Mouse (Mus musculus): Measurements from ENCODE around the gene Itprid2. TPM values are rescaled to one million over a fixed set of nuclear protein-coding genes. Genes with fewer than 3 reads are reported as not detected.
"Not testable (repeated sequence)": the region's sequence is repeated elsewhere in the genome, so short reads cannot be mapped to it uniquely, and the experiment has no call there.

The Itprid2 gene
- 7.8 and 7.9 TPM in 2 replicates for polyA plus RNA-seq (2016; fragmentation: Nextera tagmentation; extraction: Ambion mirVana)

DNA sequence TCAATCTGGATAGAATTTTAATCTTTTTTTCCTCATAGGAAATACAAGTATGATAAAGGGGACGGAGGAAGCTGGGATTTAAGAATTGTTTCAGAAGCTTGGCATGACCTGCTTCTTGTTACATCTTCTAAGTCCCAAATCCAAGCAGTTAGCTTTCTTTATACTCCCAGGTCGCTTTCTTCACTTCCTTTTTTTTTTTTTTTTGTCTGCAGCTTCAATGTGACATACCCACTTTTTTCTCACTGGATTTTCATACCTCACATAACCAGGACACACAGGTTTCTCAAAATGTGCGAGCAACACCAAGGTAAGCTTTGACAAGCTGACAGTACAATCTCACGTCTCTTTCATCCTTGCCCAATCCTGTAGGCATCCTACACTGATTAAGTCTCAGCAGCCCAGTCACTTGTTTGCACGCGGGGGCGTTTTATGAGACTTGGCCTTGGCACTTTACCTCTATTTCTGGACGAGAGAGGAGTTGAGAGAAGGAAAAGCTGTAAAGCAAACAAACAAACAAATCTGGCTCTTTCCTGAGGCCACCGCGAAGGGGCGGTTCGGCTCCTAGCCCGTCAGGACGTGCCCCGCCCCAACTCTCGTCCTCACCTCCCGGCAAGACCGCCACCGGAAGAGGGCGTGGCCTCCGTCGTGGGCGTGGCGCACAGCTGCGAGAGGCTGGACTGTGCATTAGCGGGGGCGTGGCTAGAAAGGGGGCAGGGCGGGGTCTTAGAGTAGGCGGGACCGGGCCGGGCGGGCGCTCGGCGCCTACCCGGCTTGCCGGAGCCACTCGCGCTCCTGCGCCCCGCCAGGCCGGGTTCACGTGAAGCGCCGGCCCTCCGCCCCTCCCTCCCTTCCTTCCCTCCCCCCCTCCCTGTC, at the start of gene Itprid2:
TSS of gene Itprid2 (plus strand) at position 825 of the 873 bp plus-strand sequence.
- peak; percentile 100 for ATAC-seq (ENCODE audit: insufficient number of reproducible peaks, insufficient read depth, low FRiP score, low TSS enrichment, low read depth)
- 3% methylated on average over 36 of the region's 46 CpGs for WGBS

DNA sequence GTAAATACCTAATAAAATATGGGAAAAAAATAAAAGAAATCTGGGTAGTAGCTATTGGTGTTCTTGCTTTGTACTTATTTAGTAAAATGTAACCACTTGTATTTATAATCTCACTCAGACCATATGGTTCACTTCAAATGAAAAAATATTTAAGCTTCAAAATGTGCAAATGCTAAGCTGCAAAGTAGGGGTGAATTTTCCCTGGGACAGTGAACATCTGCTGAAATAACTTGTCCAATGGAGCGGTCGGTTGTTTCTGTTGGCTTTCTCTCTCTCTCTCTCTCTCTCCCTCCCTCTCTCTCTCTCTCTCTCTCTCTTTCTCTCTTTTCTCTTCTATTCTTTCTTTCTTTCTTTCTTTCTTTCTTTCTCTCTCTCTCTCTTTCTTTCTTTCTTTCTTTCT, 39.0 kb upstream of the Itprid2 start:
- 85% methylated on average over 2 of the region's 2 CpGs for WGBS
- Histone ChIP-seq H3K9me3 (no peaks in the 10 kb centered on the region), H3K27ac (no peak overlapping the region), H3K4me2 (no peak overlapping the region), H3K4me1 (replicated peaks) (no peaks in the 10 kb centered on the region), H3K9ac (replicated peaks) (no peak overlapping the region), H3K36me3 (no peaks in the 10 kb centered on the region), H3K27me3 (no peaks in the 10 kb centered on the region), H3K4me3 (replicated peaks) (no peak overlapping the region)
- no peak for ATAC-seq (ENCODE audit: insufficient number of reproducible peaks, insufficient read depth, low FRiP score, low TSS enrichment, low read depth)

More for the DNA sequence above, at the start of gene Itprid2:
- Histone ChIP-seq H3K9ac (replicated peaks) (peak within 1 kb of the TSS; percentile 83), H3K36me3 (no peaks in the 10 kb centered on the region), H3K4me2 (peak within 1 kb of the TSS; percentile 84), H3K27ac (peak within 1 kb of the TSS; percentile 85), H3K9me3 (no peaks in the 10 kb centered on the region), H3K4me3 (replicated peaks) (peak within 1 kb of the TSS; percentile 77), H3K27me3 (no peaks in the 10 kb centered on the region), H3K4me1 (replicated peaks) (peaks cover 22% of the 10 kb centered on the region)

DNA sequence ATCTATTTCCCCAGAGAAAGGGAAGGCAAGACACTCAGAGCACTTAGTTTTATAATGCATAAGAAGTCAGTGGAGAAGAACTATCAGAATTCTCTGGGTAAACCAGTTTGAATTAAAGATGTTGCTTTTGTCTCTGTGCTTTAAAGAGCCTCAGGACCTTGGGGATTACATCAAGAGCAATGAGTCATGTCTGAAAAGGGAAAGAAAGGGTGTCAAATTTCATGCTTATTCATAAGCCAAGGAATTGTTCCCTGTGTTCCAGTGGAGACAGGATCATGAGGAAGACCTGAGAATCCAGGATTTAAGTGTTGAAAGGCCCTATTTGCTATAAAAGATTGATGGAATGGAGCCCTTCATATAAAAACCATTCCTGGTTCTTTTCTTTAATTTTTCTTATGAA, 38.1 kb upstream of the Itprid2 start:
- no peak overlapping the region for H3K9ac ChIP-seq (replicated peaks)
- H3K4me1 ChIP-seq (replicated peaks), result no peaks in the 10 kb centered on the region
- H3K9me3 ChIP-seq, result no peaks in the 10 kb centered on the region
- H3K36me3 ChIP-seq, result no peaks in the 10 kb centered on the region
- H3K27ac ChIP-seq, result no peak overlapping the region
- no peak overlapping the region for H3K4me3 ChIP-seq (replicated peaks)
- H3K4me2 ChIP-seq, result no peak overlapping the region
- no peaks in the 10 kb centered on the region for H3K27me3 ChIP-seq
- ATAC-seq (ENCODE audit: insufficient number of reproducible peaks, insufficient read depth, low FRiP score, low TSS enrichment, low read depth), result no peak

DNA sequence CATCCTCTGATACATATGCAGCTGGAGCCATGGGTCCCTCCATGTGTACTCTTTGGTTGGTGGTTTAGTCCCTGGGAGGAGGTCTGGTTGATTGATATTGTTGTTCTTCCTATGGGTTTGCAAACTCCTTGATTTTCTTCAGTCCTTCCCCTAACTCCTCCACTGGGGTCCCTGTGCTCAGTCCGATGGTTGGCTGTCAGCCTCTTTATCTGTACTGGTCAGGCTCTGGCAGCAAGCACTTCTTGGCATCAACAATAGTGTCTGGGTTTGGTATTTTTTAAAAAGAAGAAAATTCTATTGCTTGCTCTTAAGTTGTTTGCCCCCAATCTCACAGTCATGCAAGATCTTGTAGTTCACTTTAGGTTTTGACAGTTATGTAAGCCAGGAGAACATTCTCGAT, 34.0 kb upstream of the Itprid2 start:
- not testable (repeated sequence) for H3K9me3 ChIP-seq; H3K27me3 ChIP-seq; H3K36me3 ChIP-seq; H3K9ac ChIP-seq (replicated peaks); ATAC-seq (ENCODE audit: insufficient number of reproducible peaks, insufficient read depth, low FRiP score, low TSS enrichment, low read depth); H3K27ac ChIP-seq; H3K4me2 ChIP-seq; H3K4me3 ChIP-seq (replicated peaks); H3K4me1 ChIP-seq (replicated peaks)
- WGBS, result 64% methylated on average over 2 of the region's 2 CpGs

DNA sequence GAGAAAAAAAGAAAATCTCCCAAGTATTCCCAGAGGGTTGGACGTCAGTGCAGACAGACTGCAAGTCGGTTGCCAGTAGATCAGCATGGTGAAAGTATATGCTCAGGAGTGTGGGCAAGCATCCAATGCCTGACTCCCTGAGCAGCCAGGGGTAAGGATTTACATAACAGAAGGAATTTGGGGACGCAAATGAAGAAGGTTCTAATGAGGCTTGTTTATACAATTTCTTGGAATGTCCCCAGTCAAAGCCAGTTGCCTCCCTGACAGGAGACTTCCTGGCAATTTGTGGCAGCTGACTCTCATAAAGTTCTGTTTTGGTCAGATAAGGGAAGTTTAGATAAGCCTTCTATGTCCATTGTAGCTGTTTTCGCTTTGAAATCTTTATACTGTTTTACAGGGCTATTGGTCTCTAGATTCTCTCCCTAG, 33.4 kb upstream of the Itprid2 start:
- H3K4me3 ChIP-seq (replicated peaks), result no peak overlapping the region
- no peaks in the 10 kb centered on the region for H3K4me1 ChIP-seq (replicated peaks)
- ATAC-seq (ENCODE audit: insufficient number of reproducible peaks, insufficient read depth, low FRiP score, low TSS enrichment, low read depth), result no peak
- WGBS, result 39% methylated on average over 4 of the region's 4 CpGs
- no peak overlapping the region for H3K9ac ChIP-seq (replicated peaks)
- H3K4me2 ChIP-seq, result no peak overlapping the region
- H3K9me3 ChIP-seq, result no peaks in the 10 kb centered on the region
- no peaks in the 10 kb centered on the region for H3K36me3 ChIP-seq
- H3K27me3 ChIP-seq, result no peaks in the 10 kb centered on the region
- H3K27ac ChIP-seq, result no peak overlapping the region

DNA sequence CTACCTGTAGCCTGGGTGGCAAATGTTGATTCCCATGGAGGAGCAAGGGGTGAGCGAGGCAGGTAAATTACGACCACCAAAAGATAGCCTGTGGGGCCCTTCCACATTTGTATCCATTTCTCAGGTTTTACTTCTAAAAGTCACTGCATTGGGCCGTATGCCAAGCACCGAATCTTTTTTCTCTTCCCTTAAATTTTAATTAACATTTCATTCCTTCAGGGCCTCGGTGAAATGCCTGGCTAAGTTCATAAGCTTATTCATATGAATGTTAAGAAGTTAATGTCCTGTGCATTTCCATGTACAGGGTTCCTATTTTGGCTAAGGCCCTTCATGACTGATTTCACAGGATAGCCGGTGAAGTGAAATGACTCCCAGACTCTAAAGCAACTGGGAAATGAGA, 32.8 kb upstream of the Itprid2 start:
- no peak overlapping the region for H3K9ac ChIP-seq (replicated peaks)
- H3K9me3 ChIP-seq, result no peaks in the 10 kb centered on the region
- 61% methylated on average over 6 of the region's 6 CpGs for WGBS
- H3K4me3 ChIP-seq (replicated peaks), result no peak overlapping the region
- H3K4me2 ChIP-seq, result no peak overlapping the region
- H3K27me3 ChIP-seq, result no peaks in the 10 kb centered on the region
- H3K4me1 ChIP-seq (replicated peaks), result no peaks in the 10 kb centered on the region
- no peak for ATAC-seq (ENCODE audit: insufficient number of reproducible peaks, insufficient read depth, low FRiP score, low TSS enrichment, low read depth)
- no peak overlapping the region for H3K27ac ChIP-seq
- no peaks in the 10 kb centered on the region for H3K36me3 ChIP-seq

DNA sequence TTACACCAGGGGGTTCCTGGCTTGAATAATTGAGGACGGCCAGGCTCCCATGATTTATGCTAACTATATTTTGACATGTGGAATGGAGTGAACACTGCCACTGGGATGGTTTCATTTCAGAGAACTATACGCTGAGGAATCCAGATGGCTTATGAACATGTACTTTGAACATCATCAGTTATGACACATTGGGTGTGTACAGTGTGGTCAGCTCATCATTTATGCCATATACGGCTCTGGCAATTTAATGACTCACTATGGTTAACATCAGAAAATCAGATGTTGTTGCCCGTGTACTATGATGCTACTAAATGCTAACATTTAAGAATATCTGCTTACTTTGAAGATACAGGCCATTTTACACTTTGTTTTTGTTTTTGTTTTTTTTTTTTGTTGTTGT, 31.8 kb upstream of the Itprid2 start:
- no peak overlapping the region for H3K9ac ChIP-seq (replicated peaks)
- H3K36me3 ChIP-seq, result no peaks in the 10 kb centered on the region
- no peak overlapping the region for H3K4me3 ChIP-seq (replicated peaks)
- no peaks in the 10 kb centered on the region for H3K27me3 ChIP-seq
- no peaks in the 10 kb centered on the region for H3K9me3 ChIP-seq
- no peaks in the 10 kb centered on the region for H3K4me1 ChIP-seq (replicated peaks)
- ATAC-seq (ENCODE audit: insufficient number of reproducible peaks, insufficient read depth, low FRiP score, low TSS enrichment, low read depth), result no peak
- H3K4me2 ChIP-seq, result no peak overlapping the region
- no peak overlapping the region for H3K27ac ChIP-seq
- WGBS, result 82% methylated on average over 4 of the region's 4 CpGs

DNA sequence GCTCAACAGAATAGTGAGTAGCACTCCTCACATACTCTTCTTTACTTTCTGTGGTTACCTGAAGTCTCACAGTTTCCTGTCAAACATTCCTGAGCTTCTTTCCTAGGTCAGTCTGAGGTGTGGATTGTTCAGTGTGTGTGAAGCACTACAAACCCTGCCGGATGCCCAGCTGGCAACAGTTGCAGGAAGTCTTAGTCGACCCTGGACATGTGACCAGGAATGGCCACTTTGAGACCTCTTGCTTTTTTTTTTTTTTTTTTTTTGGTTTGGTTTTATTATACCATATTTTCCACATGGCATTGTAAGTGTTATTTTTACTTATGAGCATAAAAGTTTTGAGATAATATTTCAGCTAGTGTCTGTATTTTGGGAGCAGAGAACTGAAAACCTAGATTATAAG, 29.1 kb upstream of the Itprid2 start:
- Histone ChIP-seq H3K9ac (replicated peaks) (no peak overlapping the region), H3K9me3 (no peaks in the 10 kb centered on the region), H3K4me2 (no peak overlapping the region), H3K36me3 (no peaks in the 10 kb centered on the region), H3K27me3 (no peaks in the 10 kb centered on the region), H3K4me3 (replicated peaks) (no peak overlapping the region), H3K4me1 (replicated peaks) (no peaks in the 10 kb centered on the region), H3K27ac (no peak overlapping the region)
- WGBS, result 81% methylated on average over 2 of the region's 2 CpGs
- no peak for ATAC-seq (ENCODE audit: insufficient number of reproducible peaks, insufficient read depth, low FRiP score, low TSS enrichment, low read depth)

DNA sequence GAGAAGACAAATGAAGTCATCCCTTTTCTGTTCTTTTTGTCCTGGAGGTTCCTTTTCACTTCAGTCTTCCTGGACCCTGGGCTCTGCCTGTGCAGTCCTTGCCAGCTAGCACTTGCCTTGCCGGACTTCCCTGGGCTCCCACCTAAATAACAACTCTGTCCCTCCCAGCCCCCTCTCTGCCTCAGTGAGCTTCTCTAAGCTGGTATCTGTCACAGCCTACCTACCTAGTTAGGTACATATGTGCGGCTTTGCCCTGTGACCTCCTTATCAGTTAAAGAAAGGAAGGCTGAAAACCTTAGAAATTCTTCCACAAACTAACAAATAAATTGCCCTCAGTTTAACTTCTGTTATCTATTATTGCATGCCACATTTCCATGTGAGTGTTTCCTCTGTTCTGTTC, 28.0 kb upstream of the Itprid2 start:
- Histone ChIP-seq H3K4me1 (replicated peaks) (no peaks in the 10 kb centered on the region), H3K4me2 (no peak overlapping the region), H3K9ac (replicated peaks) (no peak overlapping the region), H3K9me3 (no peaks in the 10 kb centered on the region), H3K4me3 (replicated peaks) (no peak overlapping the region), H3K27ac (no peak overlapping the region), H3K36me3 (no peaks in the 10 kb centered on the region), H3K27me3 (no peaks in the 10 kb centered on the region)
- ATAC-seq (ENCODE audit: insufficient number of reproducible peaks, insufficient read depth, low FRiP score, low TSS enrichment, low read depth), result no peak
- 64% methylated on average over 2 of the region's 2 CpGs for WGBS

DNA sequence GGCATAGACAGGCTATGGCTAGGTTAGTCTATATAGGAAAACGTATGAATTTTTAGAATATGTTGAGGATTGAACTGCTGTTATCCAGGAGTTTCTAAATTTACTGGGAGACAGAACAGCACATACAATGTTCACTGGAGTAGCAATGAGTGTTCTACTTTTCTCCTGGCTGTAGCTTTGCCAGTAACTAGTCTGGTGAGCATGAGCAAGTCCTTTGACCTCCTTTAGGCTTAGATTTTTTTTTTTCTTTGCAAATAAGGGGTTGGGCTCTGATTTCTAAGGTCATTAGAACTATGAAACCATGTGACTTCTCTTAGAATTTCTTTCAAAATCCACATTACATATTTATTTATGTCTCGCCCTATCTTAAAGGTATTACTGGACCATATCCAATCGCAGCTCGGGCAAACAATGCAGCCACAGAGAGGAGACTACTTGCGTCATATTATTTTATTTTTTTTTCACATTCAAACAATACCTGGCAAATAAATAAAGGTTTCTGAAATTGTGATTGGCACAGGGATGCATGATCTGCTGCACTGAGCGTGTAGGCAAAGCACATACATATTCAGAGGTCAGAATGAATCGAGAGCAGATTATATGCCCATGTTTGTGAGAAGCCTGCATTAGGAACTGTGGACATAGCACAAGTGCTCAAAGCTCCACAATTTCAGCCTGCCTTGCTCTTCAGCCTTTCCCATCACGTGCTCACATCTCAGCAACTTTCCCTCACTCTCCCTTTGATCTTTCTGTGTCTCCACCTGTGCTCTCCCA, 26.7 kb upstream of the Itprid2 start:
- Histone ChIP-seq H3K9ac (replicated peaks) (no peak overlapping the region), H3K36me3 (no peaks in the 10 kb centered on the region), H3K4me3 (replicated peaks) (no peak overlapping the region), H3K27ac (no peak overlapping the region), H3K4me2 (no peak overlapping the region), H3K4me1 (replicated peaks) (no peaks in the 10 kb centered on the region), H3K9me3 (no peaks in the 10 kb centered on the region), H3K27me3 (no peaks in the 10 kb centered on the region)
- ATAC-seq (ENCODE audit: insufficient number of reproducible peaks, insufficient read depth, low FRiP score, low TSS enrichment, low read depth), result no peak
- 85% methylated on average over 8 of the region's 8 CpGs for WGBS

DNA sequence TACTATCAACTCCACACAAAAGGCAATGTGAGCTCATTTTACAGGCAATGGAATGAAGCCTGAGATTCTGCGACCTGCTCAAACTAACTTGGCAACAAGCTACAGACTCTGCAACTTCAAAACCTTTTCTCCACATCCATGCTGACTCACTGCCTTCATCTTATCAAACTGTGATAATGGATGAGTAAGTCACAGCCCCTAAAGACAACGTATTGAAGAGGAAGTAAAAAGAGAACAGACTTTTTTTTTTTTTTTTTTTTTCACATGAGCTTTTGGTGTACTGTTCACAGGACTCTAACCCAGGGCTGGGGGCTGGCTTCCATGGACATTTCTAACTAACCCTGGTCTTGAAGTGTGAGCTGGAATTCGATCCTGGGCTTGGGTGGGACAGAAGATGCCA, 24.3 kb upstream of the Itprid2 start:
- Histone ChIP-seq H3K36me3 (no peaks in the 10 kb centered on the region), H3K4me2 (no peak overlapping the region), H3K9ac (replicated peaks) (no peak overlapping the region), H3K4me1 (replicated peaks) (no peaks in the 10 kb centered on the region), H3K4me3 (replicated peaks) (no peak overlapping the region), H3K9me3 (no peaks in the 10 kb centered on the region), H3K27me3 (no peaks in the 10 kb centered on the region), H3K27ac (no peak overlapping the region)
- ATAC-seq (ENCODE audit: insufficient number of reproducible peaks, insufficient read depth, low FRiP score, low TSS enrichment, low read depth), result no peak
- WGBS, result 61% methylated on average over 3 of the region's 3 CpGs

Data from limb, embryonic 12.5 days (tissue).